ENCODE assay signal across 27 mouse cellular contexts in the genomic region with DNA sequence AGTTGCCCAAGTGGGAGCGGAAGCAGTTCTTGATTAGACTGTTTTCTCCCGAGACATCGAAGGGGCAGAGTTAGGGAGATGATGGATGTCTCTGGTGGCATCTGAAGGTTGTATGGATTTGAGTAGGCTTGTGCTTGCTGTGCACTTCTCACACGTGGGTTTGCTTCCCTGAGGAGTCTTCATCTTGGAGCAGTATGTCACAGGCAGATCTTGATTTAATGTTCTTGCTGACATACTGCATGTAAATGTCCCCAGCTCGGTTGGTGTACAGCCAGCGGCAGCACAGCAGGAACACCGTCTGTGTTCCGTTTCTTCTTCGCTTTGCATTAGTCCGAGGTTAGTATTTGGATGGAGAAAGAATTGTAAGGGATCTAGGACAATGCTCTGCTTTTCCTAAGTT. TPM values are rescaled to one million over a fixed set of nuclear protein-coding genes. Genes with fewer than 3 reads are reported as not detected.
DNase-seq lines count a peak whose midpoint lies in the region; ATAC-seq and TF ChIP-seq lines count a peak whose summit lies in the region.
"Had no signal": no experiment of that assay in that cellular context is flagged by ENCODE, and none has a peak within 500 bp of the region (broad histone marks: within the 10 kb centered on the region; RNA-seq: fewer than 3 reads in every experiment).

No protein-coding gene starts in this region.

- H3K27me3 ChIP-seq in neural tube, embryonic 12.5 days (replicated peaks), result no peaks in the 10 kb centered on the region
- no peaks in the 10 kb centered on the region for H3K27me3 ChIP-seq in cerebellum, adult 2 months (ENCODE audit: control insufficient read depth, insufficient read depth, low read length)
- H3K27me3 ChIP-seq: embryonic facial prominence, embryonic 15.5 days; heart, embryonic 12.5 days; liver, embryonic 15.5 days; lung, embryonic 15.5 days; megakaryocyte, embryonic 14.5 days; midbrain, embryonic 13.5 days had no signal

- no peak for TF ChIP-seq CTCF in cerebellum, adult 2 months (IDR thresholded peaks at IDR 0.05; ENCODE audit: borderline replicate concordance, insufficient read depth, low read depth, low read length)

- H3K4me3 ChIP-seq in neural tube, embryonic 12.5 days, result no peak overlapping the region
- no peak overlapping the region for H3K4me3 ChIP-seq in cerebellum, adult 2 months (replicated peaks; ENCODE audit: insufficient read depth, low read depth, low read length)
- H3K4me3 ChIP-seq: embryonic facial prominence, embryonic 15.5 days; heart, embryonic 12.5 days; hindbrain, embryonic 10.5 days; limb, embryonic 10.5 days; liver, embryonic 15.5 days; lung, embryonic 15.5 days; megakaryocyte, embryonic 14.5 days; midbrain, embryonic 13.5 days had no signal

- 0 out of 2 replicates have a peak, but pooled peaks have one; percentile 53 for ATAC-seq in neural tube, embryonic 12.5 days (ENCODE audit: low FRiP score, low read depth)
- ATAC-seq in granulocyte monocyte progenitor cell, adult 5-6 weeks (replicated peaks; ENCODE audit: poor library complexity, severe bottlenecking), result no peak
- ATAC-seq: activated CD4-positive, CD25-positive, alpha-beta regulatory T cell, adult 4 months; forebrain, embryonic 14.5 days; intestine, postnatal 0 days; midbrain, embryonic 13.5 days had no signal

- H3K36me3 ChIP-seq in neural tube, embryonic 12.5 days, result no peaks in the 10 kb centered on the region
- H3K36me3 ChIP-seq: embryonic facial prominence, embryonic 15.5 days; liver, embryonic 15.5 days; lung, embryonic 15.5 days; midbrain, embryonic 13.5 days had no signal

- no peak for DNase-seq in neural tube, embryonic 10.5 days (ENCODE audit: extremely low spot score, low spot score)
- peak; percentile 62 to 67 for DNase-seq in cerebellum, adult 2 months
- DNase-seq in cerebellum, postnatal 25 days, result peak; percentile 66 to 69
- no peak for DNase-seq in spleen, postnatal 36 days (ENCODE audit: low spot score in 2 of 2)
- DNase-seq in right cerebral cortex, adult 2 months (ENCODE audit: low spot score in 2 of 2), result no peak
- DNase-seq: adrenal gland, postnatal 10 days; gastrocnemius, postnatal 10 days; heart, adult 18-20 months; heart, postnatal 10 days; liver; lung, postnatal 36 days; thymus, postnatal 25 days had no signal

- H3K9me3 ChIP-seq in neural tube, embryonic 12.5 days, result no peaks in the 10 kb centered on the region
- H3K9me3 ChIP-seq: embryonic facial prominence, embryonic 15.5 days; heart, embryonic 12.5 days; hindbrain, embryonic 10.5 days; limb, embryonic 10.5 days; liver, embryonic 15.5 days; lung, embryonic 15.5 days; midbrain, embryonic 13.5 days had no signal

- H3K27ac ChIP-seq in neural tube, embryonic 12.5 days, result no peak overlapping the region
- peak overlapping the region; percentile 46 for H3K27ac ChIP-seq in cerebellum, adult 2 months (ENCODE audit: insufficient read depth, low read length)
- H3K27ac ChIP-seq: embryonic facial prominence, embryonic 15.5 days; hindbrain, embryonic 10.5 days; kidney, postnatal 0 days; limb, embryonic 10.5 days; liver, embryonic 15.5 days; lung, embryonic 15.5 days; midbrain, embryonic 13.5 days had no signal

- no peak overlapping the region for H3K9ac ChIP-seq in neural tube, embryonic 12.5 days
- H3K9ac ChIP-seq: embryonic facial prominence, embryonic 15.5 days; heart, embryonic 12.5 days; liver, embryonic 15.5 days; lung, embryonic 15.5 days; midbrain, embryonic 13.5 days had no signal

- H3K4me2 ChIP-seq in neural tube, embryonic 12.5 days (replicated peaks), result no peak overlapping the region
- H3K4me2 ChIP-seq: embryonic facial prominence, embryonic 15.5 days; heart, embryonic 12.5 days; liver, embryonic 15.5 days; lung, embryonic 15.5 days; midbrain, embryonic 13.5 days had no signal

- WGBS in neural tube, embryonic 12.5 days, result 76% methylated on average over 10 of the region's 10 CpGs
- 34% methylated on average over 10 of the region's 10 CpGs for WGBS in cerebellum, adult 2 months

- no peak for TF ChIP-seq POLR2A in cerebellum, adult 2 months (IDR thresholded peaks at IDR 0.05; ENCODE audit: borderline replicate concordance, insufficient read depth, low read length)

- no peaks in the 10 kb centered on the region; the same call in 1 of the 2 replicates for H3K4me1 ChIP-seq in neural tube, embryonic 12.5 days
- H3K4me1 ChIP-seq in cerebellum, adult 2 months (ENCODE audit: control insufficient read depth, insufficient read depth, low read length), result peaks cover 6% of the 10 kb centered on the region; the same call in 1 of the 2 replicates
- H3K4me1 ChIP-seq: embryonic facial prominence, embryonic 15.5 days; lung, embryonic 15.5 days had no signal

RNA-seq across cellular contexts. Expression of a gene that starts 34.4 kb away (rescaled TPM):
- polyA plus RNA-seq in neural tube, embryonic 12.5 days (2016; fragmentation: Nextera tagmentation; extraction: Ambion mirVana), result 20.7 and 22.6 TPM in 2 replicates
- polyA plus RNA-seq in cerebellum, adult 2 months (2012; rRNA removed), result 108 and 109 TPM in 2 replicates
- not detected in 2 replicates for total RNA-seq in granulocyte monocyte progenitor cell, adult 5-6 weeks (2014; fragmentation: Nextera tagmentation)
- not detected in 2 replicates for total RNA-seq in granulocyte monocyte progenitor cell, adult 5-6 weeks (2017)
- total RNA-seq: monocyte, adult 5-6 weeks had no signal
- polyA plus RNA-seq: activated CD4-positive, CD25-positive, alpha-beta regulatory T cell, adult 4 months had no signal

Comparison
In these comparisons a context has a peak if more than half of its experiments do, and no peak if none do; other contexts are left out.
1. DNase-seq: peak in cerebellum, adult 2 months (2 of 2) and cerebellum, postnatal 25 days (2 of 2); none in neural tube, embryonic 10.5 days (single experiment), spleen, postnatal 36 days (0 of 2) and right cerebral cortex, adult 2 months (0 of 2).